ENCODE assay signal across 9 mouse cellular contexts in the genomic region with DNA sequence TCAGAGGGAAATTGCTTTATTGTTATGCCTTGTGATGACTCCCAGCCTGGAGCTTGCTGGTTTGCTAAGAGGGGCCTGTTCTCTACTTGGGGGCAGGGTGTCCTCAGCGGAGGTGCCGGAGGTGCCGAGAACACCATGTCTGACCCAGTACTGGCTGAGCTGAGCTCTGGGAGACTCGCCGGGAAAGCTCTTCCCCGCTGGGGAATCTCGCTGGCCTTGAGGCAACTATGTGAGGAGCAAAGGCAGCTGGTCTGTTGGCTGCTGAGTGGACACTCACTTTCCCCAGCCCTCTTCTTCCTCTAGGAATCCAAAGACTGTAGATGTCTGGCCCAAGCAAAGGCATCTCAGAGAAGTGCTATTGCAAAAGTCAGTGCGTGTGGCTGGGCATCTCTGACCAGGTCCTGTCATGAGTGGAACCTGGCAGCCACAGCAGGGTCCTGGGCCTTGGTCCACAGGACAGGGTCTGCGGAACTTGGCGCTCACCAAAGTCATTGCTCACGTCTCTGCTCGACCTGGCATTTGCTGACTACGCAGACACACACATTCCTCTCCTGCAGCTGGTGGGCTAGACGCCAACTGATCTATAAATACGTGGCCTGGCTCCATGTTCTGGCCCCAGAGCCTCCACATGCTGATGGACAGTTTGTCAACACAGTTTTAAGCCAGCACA. TPM values are rescaled to one million over a fixed set of nuclear protein-coding genes. Genes with fewer than 3 reads are reported as not detected.
DNase-seq lines count a peak whose midpoint lies in the region; ATAC-seq lines count a peak whose summit lies in the region.
"Had no signal": no experiment of that assay in that cellular context is flagged by ENCODE, and none has a peak within 500 bp of the region (broad histone marks: within the 10 kb centered on the region; RNA-seq: fewer than 3 reads in every experiment).

No protein-coding gene starts in this region.

- H3K9me3 ChIP-seq in forebrain, embryonic 14.5 days (replicated peaks; ENCODE audit: control insufficient read depth, low read length) = no peaks in the 10 kb centered on the region
- H3K9me3 ChIP-seq in forebrain, embryonic 11.5 days (ENCODE audit: control insufficient read depth, low read length) = no peaks in the 10 kb centered on the region
- H3K9me3 ChIP-seq in heart, embryonic 14.5 days (ENCODE audit: control insufficient read depth, low read length) = no peaks in the 10 kb centered on the region
- no peaks in the 10 kb centered on the region for H3K9me3 ChIP-seq in lung, embryonic 16.5 days (ENCODE audit: control insufficient read depth, low read length)
- no peaks in the 10 kb centered on the region for H3K9me3 ChIP-seq in midbrain, embryonic 11.5 days (ENCODE audit: control insufficient read depth, low read length)

- no peaks in the 10 kb centered on the region for H3K36me3 ChIP-seq in forebrain, embryonic 14.5 days (ENCODE audit: control insufficient read depth, insufficient read depth, low read length)
- no peaks in the 10 kb centered on the region for H3K36me3 ChIP-seq in forebrain, embryonic 11.5 days (ENCODE audit: control insufficient read depth, insufficient read depth, low read length)
- H3K36me3 ChIP-seq in heart, embryonic 14.5 days (ENCODE audit: control insufficient read depth, insufficient read depth, low read length) = no peaks in the 10 kb centered on the region
- no peaks in the 10 kb centered on the region for H3K36me3 ChIP-seq in lung, embryonic 16.5 days (ENCODE audit: control insufficient read depth, insufficient read depth, low read length)
- H3K36me3 ChIP-seq in midbrain, embryonic 11.5 days (ENCODE audit: control insufficient read depth, insufficient read depth, low read length) = no peaks in the 10 kb centered on the region

- WGBS in forebrain, embryonic 14.5 days = 83% methylated on average over 15 of the region's 15 CpGs
- WGBS in forebrain, embryonic 11.5 days = 88% methylated on average over 15 of the region's 15 CpGs
- 31% methylated on average over 15 of the region's 15 CpGs for WGBS in heart, embryonic 14.5 days
- 43% methylated on average over 15 of the region's 15 CpGs for WGBS in lung, embryonic 16.5 days
- WGBS in midbrain, embryonic 11.5 days = 85% methylated on average over 15 of the region's 15 CpGs

- ATAC-seq in forebrain, embryonic 14.5 days = no peak
- ATAC-seq in forebrain, embryonic 11.5 days (replicated peaks; ENCODE audit: low FRiP score) = no peak
- ATAC-seq in heart, embryonic 14.5 days (ENCODE audit: insufficient number of reproducible peaks, insufficient read depth, low FRiP score, low read depth) = peak; percentile 32; the same call in 1 of the 2 replicates
- ATAC-seq in lung, embryonic 16.5 days (ENCODE audit: low read depth) = peak; percentile 77
- no peak for ATAC-seq in midbrain, embryonic 11.5 days (ENCODE audit: low FRiP score)

- no peak overlapping the region for H3K4me3 ChIP-seq in forebrain, embryonic 14.5 days (ENCODE audit: low read depth, low read length)
- H3K4me3 ChIP-seq in forebrain, embryonic 11.5 days (ENCODE audit: low read depth, low read length) = no peak overlapping the region
- H3K4me3 ChIP-seq in brown adipose tissue, adult 24 weeks (ENCODE audit: insufficient read depth, low read depth, low read length) = no peak overlapping the region
- no peak overlapping the region for H3K4me3 ChIP-seq in heart, embryonic 14.5 days (ENCODE audit: control insufficient read depth in 1 of 2, insufficient read depth in 1 of 2, low read depth in 1 of 2, low read length in 2 of 2)
- H3K4me3 ChIP-seq in lung, embryonic 16.5 days (ENCODE audit: low read length) = no peak overlapping the region
- no peak overlapping the region for H3K4me3 ChIP-seq in midbrain, embryonic 11.5 days (ENCODE audit: low read depth, low read length)

- H3K4me1 ChIP-seq in forebrain, embryonic 14.5 days (ENCODE audit: control insufficient read depth, insufficient read depth, low read length) = no peaks in the 10 kb centered on the region
- no peaks in the 10 kb centered on the region for H3K4me1 ChIP-seq in forebrain, embryonic 11.5 days (replicated peaks; ENCODE audit: control insufficient read depth, insufficient read depth, low read length)
- H3K4me1 ChIP-seq in brown adipose tissue, adult 24 weeks (ENCODE audit: control insufficient read depth, insufficient read depth, insufficient read length, low read length) = peaks cover 11% of the 10 kb centered on the region
- peaks cover 66 to 71% of the 10 kb centered on the region in 2 experiments for H3K4me1 ChIP-seq in heart, embryonic 14.5 days (ENCODE audit: control insufficient read depth in 2 of 2, insufficient read depth in 2 of 2, low read length in 2 of 2)
- peaks cover 31% of the 10 kb centered on the region for H3K4me1 ChIP-seq in lung, embryonic 16.5 days (replicated peaks; ENCODE audit: control insufficient read depth, insufficient read depth, low read length)
- H3K4me1 ChIP-seq in midbrain, embryonic 11.5 days (ENCODE audit: control insufficient read depth, insufficient read depth, low read length) = no peaks in the 10 kb centered on the region

- no peaks in the 10 kb centered on the region for H3K27me3 ChIP-seq in forebrain, embryonic 14.5 days (replicated peaks; ENCODE audit: control insufficient read depth, insufficient read depth, low read length)
- H3K27me3 ChIP-seq in forebrain, embryonic 11.5 days (ENCODE audit: control insufficient read depth, insufficient read depth, low read length) = no peaks in the 10 kb centered on the region
- no peaks in the 10 kb centered on the region for H3K27me3 ChIP-seq in heart, embryonic 14.5 days (ENCODE audit: control insufficient read depth, insufficient read depth, low read length)
- H3K27me3 ChIP-seq in lung, embryonic 16.5 days (ENCODE audit: control insufficient read depth, insufficient read depth, low read depth, low read length) = no peaks in the 10 kb centered on the region
- no peaks in the 10 kb centered on the region for H3K27me3 ChIP-seq in midbrain, embryonic 11.5 days (ENCODE audit: control insufficient read depth, insufficient read depth, low read length)

- H3K27ac ChIP-seq in forebrain, embryonic 14.5 days (ENCODE audit: low read depth, low read length) = 0 out of 2 replicates have a peak overlapping the region, but pooled peaks have one; percentile 21
- no peak overlapping the region for H3K27ac ChIP-seq in forebrain, embryonic 11.5 days (ENCODE audit: low read depth, low read length)
- H3K27ac ChIP-seq in brown adipose tissue, adult 24 weeks (replicated peaks; ENCODE audit: low read depth, low read length) = peak overlapping the region; percentile 85
- peak overlapping the region; percentile 83 to 94 for H3K27ac ChIP-seq in heart, embryonic 14.5 days (replicated peaks in 1 of 2; ENCODE audit: control insufficient read depth in 1 of 2, insufficient read depth in 1 of 2, low read depth in 2 of 2, low read length in 2 of 2)
- peak overlapping the region; percentile 70 for H3K27ac ChIP-seq in lung, embryonic 16.5 days (ENCODE audit: low read length)
- no peak overlapping the region for H3K27ac ChIP-seq in midbrain, embryonic 11.5 days (ENCODE audit: low read depth, low read length)
- H3K27ac ChIP-seq: liver, embryonic 14.5 days had no signal

- no peak overlapping the region for H3K9ac ChIP-seq in forebrain, embryonic 14.5 days (ENCODE audit: low read length)
- H3K9ac ChIP-seq in forebrain, embryonic 11.5 days (ENCODE audit: low read length) = no peak overlapping the region
- peak overlapping the region; percentile 59 for H3K9ac ChIP-seq in heart, embryonic 14.5 days (ENCODE audit: low read length)
- H3K9ac ChIP-seq in lung, embryonic 16.5 days (ENCODE audit: low read length) = no peak overlapping the region
- H3K9ac ChIP-seq in midbrain, embryonic 11.5 days (ENCODE audit: low read length) = no peak overlapping the region
- H3K9ac ChIP-seq: liver, embryonic 14.5 days had no signal

- no peak for DNase-seq in forebrain, embryonic 14.5 days (ENCODE audit: low spot score)
- DNase-seq in forebrain, embryonic 11.5 days (ENCODE audit: low spot score) = no peak
- DNase-seq in yolk sac, embryonic 10.5 days (ENCODE audit: low spot score) = no peak
- DNase-seq in B cell, adult 2 months = no peak
- DNase-seq in midbrain, embryonic 11.5 days (ENCODE audit: low spot score, missing footprints) = no peak

- H3K4me2 ChIP-seq in forebrain, embryonic 14.5 days (ENCODE audit: low read length) = no peak overlapping the region
- H3K4me2 ChIP-seq in forebrain, embryonic 11.5 days (ENCODE audit: low read depth, low read length, severe bottlenecking) = no peak overlapping the region
- peak overlapping the region; percentile 41 for H3K4me2 ChIP-seq in heart, embryonic 14.5 days (ENCODE audit: low read length)
- H3K4me2 ChIP-seq in lung, embryonic 16.5 days (ENCODE audit: low read depth, low read length) = no peak overlapping the region
- no peak overlapping the region for H3K4me2 ChIP-seq in midbrain, embryonic 11.5 days

RNA-seq across cellular contexts. Expression of a gene that starts 41.2 kb away (rescaled TPM):
- polyA plus RNA-seq in forebrain, embryonic 14.5 days (2014; fragmentation: Nextera tagmentation; extraction: Ambion mirVana) = not detected in 2 replicates
- not detected in 2 replicates for polyA plus RNA-seq in forebrain, embryonic 11.5 days (2014; fragmentation: Nextera tagmentation; extraction: Ambion mirVana)
- not detected in 2 replicates for polyA plus RNA-seq in brown adipose tissue, adult 24 weeks (2012; ENCODE audit: insufficient read depth, insufficient read length, missing spikeins)
- polyA plus RNA-seq in heart, embryonic 14.5 days (2014; fragmentation: Nextera tagmentation; extraction: Ambion mirVana) = 0.55 and 1.8 TPM in 2 replicates
- 0.54 and 0.84 TPM in 2 replicates for polyA plus RNA-seq in lung, embryonic 16.5 days (2015; fragmentation: Nextera tagmentation; extraction: Ambion mirVana)
- 0.48 TPM in 1 of 2 replicates, not detected in the other for polyA plus RNA-seq in midbrain, embryonic 11.5 days (2014; fragmentation: Nextera tagmentation; extraction: Ambion mirVana)
- polyA plus RNA-seq: liver, embryonic 14.5 days had no signal

RNA-seq across cellular contexts. Expression of a gene that starts 41.9 kb away (rescaled TPM):
- 4.2 and 4.7 TPM in 2 replicates for polyA plus RNA-seq in forebrain, embryonic 14.5 days (2014; fragmentation: Nextera tagmentation; extraction: Ambion mirVana)
- polyA plus RNA-seq in forebrain, embryonic 11.5 days (2014; fragmentation: Nextera tagmentation; extraction: Ambion mirVana) = 3.2 and 6.0 TPM in 2 replicates
- 12.8 and 17.7 TPM in 2 replicates for polyA plus RNA-seq in brown adipose tissue, adult 24 weeks (2012; ENCODE audit: insufficient read depth, insufficient read length, missing spikeins)
- polyA plus RNA-seq in heart, embryonic 14.5 days (2014; fragmentation: Nextera tagmentation; extraction: Ambion mirVana) = 19.0 and 21.6 TPM in 2 replicates
- polyA plus RNA-seq in lung, embryonic 16.5 days (2015; fragmentation: Nextera tagmentation; extraction: Ambion mirVana) = 24.3 and 32.0 TPM in 2 replicates
- polyA plus RNA-seq in midbrain, embryonic 11.5 days (2014; fragmentation: Nextera tagmentation; extraction: Ambion mirVana) = 3.6 and 4.4 TPM in 2 replicates

Comparison
In these comparisons a context has a peak if more than half of its experiments do, and no peak if none do; other contexts are left out.
1. H3K27ac ChIP-seq: peak in forebrain, embryonic 14.5 days (single experiment), brown adipose tissue, adult 24 weeks (single experiment), heart, embryonic 14.5 days (2 of 2) and lung, embryonic 16.5 days (single experiment); none in forebrain, embryonic 11.5 days (single experiment) and midbrain, embryonic 11.5 days (single experiment).
2. ATAC-seq: peak in heart, embryonic 14.5 days (single experiment) and lung, embryonic 16.5 days (single experiment); none in forebrain, embryonic 14.5 days (single experiment), forebrain, embryonic 11.5 days (single experiment) and midbrain, embryonic 11.5 days (single experiment).